Mouse (Mus musculus): ENCODE data around the gene Kif6. TPM values are rescaled to one million over a fixed set of nuclear protein-coding genes. Genes with fewer than 3 reads are reported as not detected.

The Kif6 gene
- polyA plus RNA-seq, 1 experiment from 2014 or later, result 2.7 TPM

- H3K36me3 ChIP-seq (ENCODE audit: control insufficient read depth, insufficient read depth, low read length), result no peaks in the 10 kb centered on the region
- ATAC-seq (ENCODE audit: insufficient number of reproducible peaks, insufficient read depth, low FRiP score, low read depth), result no peak
- H3K4me2 ChIP-seq (replicated peaks; ENCODE audit: low read depth, low read length), result no peak overlapping the region
- no peak overlapping the region for H3K4me3 ChIP-seq (ENCODE audit: low read depth, low read length)
- WGBS, result 55% methylated on average over 3 of the region's 3 CpGs
- H3K9ac ChIP-seq (replicated peaks; ENCODE audit: low read depth, low read length), result no peak overlapping the region
- H3K9me3 ChIP-seq (ENCODE audit: control insufficient read depth, low read depth, low read length), result no peaks in the 10 kb centered on the region
- no peaks in the 10 kb centered on the region for H3K4me1 ChIP-seq (ENCODE audit: control insufficient read depth, insufficient read depth, low read length)
- no peak overlapping the region for H3K27ac ChIP-seq (ENCODE audit: low read length)
- H3K27me3 ChIP-seq (ENCODE audit: control insufficient read depth, insufficient read depth, low read length), result no peaks in the 10 kb centered on the region
Observed at GRCm38 (mm10) chr17:49831745-49832144, 216.8 kb downstream of the Kif6 start.

DNA sequence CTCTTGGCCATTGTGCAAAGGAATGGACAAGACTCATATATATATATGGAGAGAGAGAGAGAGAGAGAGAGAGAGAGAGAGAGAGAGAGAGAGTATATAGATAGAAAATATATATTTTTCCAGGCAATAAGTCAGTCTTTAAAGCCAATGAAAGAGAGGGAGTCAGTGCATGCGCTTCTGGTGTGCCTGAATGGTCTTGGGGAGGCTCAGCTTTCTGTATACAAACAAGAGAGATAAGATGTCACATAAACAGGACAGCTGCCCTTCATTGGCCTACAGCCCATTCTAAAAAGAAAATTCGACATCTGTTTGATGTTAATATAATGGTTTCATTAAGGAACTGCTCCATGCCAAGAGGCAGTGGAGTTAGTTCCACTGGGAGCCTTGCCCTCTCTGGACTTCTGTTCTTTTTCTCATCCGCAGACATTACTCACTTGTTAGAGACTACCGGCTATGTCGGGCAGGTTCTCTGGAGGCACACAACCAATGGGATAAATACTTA, 219.2 kb downstream of the Kif6 start:
- 79% methylated on average over 5 of the region's 5 CpGs for WGBS
- ATAC-seq (ENCODE audit: insufficient number of reproducible peaks, insufficient read depth, low FRiP score, low read depth), result no peak
- H3K4me1 ChIP-seq (ENCODE audit: control insufficient read depth, insufficient read depth, low read length), result no peaks in the 10 kb centered on the region
- no peak overlapping the region for H3K4me3 ChIP-seq (ENCODE audit: low read depth, low read length)
- H3K36me3 ChIP-seq (ENCODE audit: control insufficient read depth, insufficient read depth, low read length), result no peaks in the 10 kb centered on the region
- no peak overlapping the region for H3K27ac ChIP-seq (ENCODE audit: low read length)
- no peak overlapping the region for H3K9ac ChIP-seq (replicated peaks; ENCODE audit: low read depth, low read length)
- H3K9me3 ChIP-seq (ENCODE audit: control insufficient read depth, low read depth, low read length), result no peaks in the 10 kb centered on the region
- no peak overlapping the region for H3K4me2 ChIP-seq (replicated peaks; ENCODE audit: low read depth, low read length)
- H3K27me3 ChIP-seq (ENCODE audit: control insufficient read depth, insufficient read depth, low read length), result no peaks in the 10 kb centered on the region

DNA sequence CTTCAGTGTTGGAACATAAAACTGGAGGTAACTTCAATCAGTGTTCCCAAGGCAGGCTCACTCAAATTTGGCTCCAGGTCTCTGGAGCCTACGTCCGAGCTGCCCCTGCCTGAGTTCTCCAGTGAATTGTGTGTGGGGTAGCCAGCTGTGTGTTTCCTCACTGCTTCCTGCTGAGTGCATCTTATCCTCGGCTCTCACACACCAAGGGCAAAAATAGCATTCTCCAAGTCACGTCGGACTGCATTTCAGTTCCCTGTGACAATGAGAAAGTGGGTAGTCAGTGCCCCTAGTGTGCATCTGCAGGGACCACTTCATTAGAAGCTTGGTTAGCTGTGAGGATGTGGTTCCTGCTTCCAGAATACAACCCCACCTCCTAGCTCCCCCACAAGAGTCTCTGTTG, 222.5 kb downstream of the Kif6 start:
- WGBS, result 74% methylated on average over 5 of the region's 5 CpGs
- H3K4me2 ChIP-seq (replicated peaks; ENCODE audit: low read depth, low read length), result no peak overlapping the region
- ATAC-seq (ENCODE audit: insufficient number of reproducible peaks, insufficient read depth, low FRiP score, low read depth), result no peak
- no peak overlapping the region for H3K27ac ChIP-seq (ENCODE audit: low read length)
- H3K36me3 ChIP-seq (ENCODE audit: control insufficient read depth, insufficient read depth, low read length), result no peaks in the 10 kb centered on the region
- H3K4me3 ChIP-seq (ENCODE audit: low read depth, low read length), result no peak overlapping the region
- no peaks in the 10 kb centered on the region for H3K9me3 ChIP-seq (ENCODE audit: control insufficient read depth, low read depth, low read length)
- no peaks in the 10 kb centered on the region for H3K27me3 ChIP-seq (ENCODE audit: control insufficient read depth, insufficient read depth, low read length)
- no peaks in the 10 kb centered on the region for H3K4me1 ChIP-seq (ENCODE audit: control insufficient read depth, insufficient read depth, low read length)
- H3K9ac ChIP-seq (replicated peaks; ENCODE audit: low read depth, low read length), result no peak overlapping the region

- no peak for ATAC-seq (ENCODE audit: insufficient number of reproducible peaks, insufficient read depth, low FRiP score, low read depth)
- Histone ChIP-seq H3K9me3 (ENCODE audit: control insufficient read depth, low read depth, low read length) (no peaks in the 10 kb centered on the region), H3K9ac (replicated peaks; ENCODE audit: low read depth, low read length) (no peak overlapping the region), H3K27ac (ENCODE audit: low read length) (no peak overlapping the region), H3K4me1 (ENCODE audit: control insufficient read depth, insufficient read depth, low read length) (no peaks in the 10 kb centered on the region), H3K36me3 (ENCODE audit: control insufficient read depth, insufficient read depth, low read length) (no peaks in the 10 kb centered on the region), H3K27me3 (ENCODE audit: control insufficient read depth, insufficient read depth, low read length) (no peaks in the 10 kb centered on the region), H3K4me2 (replicated peaks; ENCODE audit: low read depth, low read length) (no peak overlapping the region), H3K4me3 (ENCODE audit: low read depth, low read length) (no peak overlapping the region)
- WGBS, result 64% methylated on average over 3 of the region's 3 CpGs
Observed at GRCm38 (mm10) chr17:49839243-49839642, 224.3 kb downstream of the Kif6 start.

GRCm38 (mm10) chr17:49851210-49851609, 236.3 kb downstream of the Kif6 start:
- H3K36me3 ChIP-seq (ENCODE audit: control insufficient read depth, insufficient read depth, low read length), result no peaks in the 10 kb centered on the region
- 37% methylated on average over 3 of the region's 3 CpGs for WGBS
- no peak overlapping the region for H3K4me2 ChIP-seq (replicated peaks; ENCODE audit: low read depth, low read length)
- no peak overlapping the region for H3K27ac ChIP-seq (ENCODE audit: low read length)
- H3K4me1 ChIP-seq (ENCODE audit: control insufficient read depth, insufficient read depth, low read length), result no peaks in the 10 kb centered on the region
- no peaks in the 10 kb centered on the region for H3K27me3 ChIP-seq (ENCODE audit: control insufficient read depth, insufficient read depth, low read length)
- H3K9ac ChIP-seq (replicated peaks; ENCODE audit: low read depth, low read length), result no peak overlapping the region
- no peaks in the 10 kb centered on the region for H3K9me3 ChIP-seq (ENCODE audit: control insufficient read depth, low read depth, low read length)
- no peak overlapping the region for H3K4me3 ChIP-seq (ENCODE audit: low read depth, low read length)
- no peak for ATAC-seq (ENCODE audit: insufficient number of reproducible peaks, insufficient read depth, low FRiP score, low read depth)

- Histone ChIP-seq H3K27me3 (ENCODE audit: control insufficient read depth, insufficient read depth, low read length) (no peaks in the 10 kb centered on the region), H3K4me1 (ENCODE audit: control insufficient read depth, insufficient read depth, low read length) (no peaks in the 10 kb centered on the region), H3K9ac (replicated peaks; ENCODE audit: low read depth, low read length) (no peak overlapping the region), H3K4me3 (ENCODE audit: low read depth, low read length) (no peak overlapping the region), H3K27ac (ENCODE audit: low read length) (no peak overlapping the region), H3K9me3 (ENCODE audit: control insufficient read depth, low read depth, low read length) (no peaks in the 10 kb centered on the region), H3K4me2 (replicated peaks; ENCODE audit: low read depth, low read length) (no peak overlapping the region), H3K36me3 (ENCODE audit: control insufficient read depth, insufficient read depth, low read length) (no peaks in the 10 kb centered on the region)
- ATAC-seq (ENCODE audit: insufficient number of reproducible peaks, insufficient read depth, low FRiP score, low read depth), result no peak
- 73% methylated on average over 3 of the region's 3 CpGs for WGBS
Observed at GRCm38 (mm10) chr17:49852183-49852582, 237.2 kb downstream of the Kif6 start.

DNA sequence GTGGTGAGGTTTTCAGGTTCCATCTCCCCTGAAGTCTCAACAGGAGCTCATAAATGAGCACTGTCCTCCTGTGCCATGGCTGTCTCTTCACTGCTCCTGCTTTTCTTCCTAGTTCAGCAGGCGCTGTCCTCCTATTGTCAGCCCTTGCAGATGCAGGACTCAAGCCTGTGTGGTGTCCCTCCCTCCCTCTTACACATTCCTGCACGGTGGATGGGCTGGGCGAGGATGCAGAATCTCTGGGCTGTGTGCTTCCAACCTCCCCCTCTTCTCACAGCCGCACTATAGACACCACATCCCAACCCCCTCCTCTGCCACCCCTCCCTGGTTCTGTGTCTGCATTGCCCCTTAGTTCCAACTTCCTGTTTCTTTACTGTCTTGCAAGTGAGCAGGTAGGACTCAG, 240.8 kb downstream of the Kif6 start:
- Histone ChIP-seq H3K4me1 (ENCODE audit: control insufficient read depth, insufficient read depth, low read length) (no peaks in the 10 kb centered on the region), H3K4me2 (replicated peaks; ENCODE audit: low read depth, low read length) (no peak overlapping the region), H3K36me3 (ENCODE audit: control insufficient read depth, insufficient read depth, low read length) (no peaks in the 10 kb centered on the region), H3K9me3 (ENCODE audit: control insufficient read depth, low read depth, low read length) (no peaks in the 10 kb centered on the region), H3K9ac (replicated peaks; ENCODE audit: low read depth, low read length) (no peak overlapping the region), H3K27ac (ENCODE audit: low read length) (no peak overlapping the region), H3K27me3 (ENCODE audit: control insufficient read depth, insufficient read depth, low read length) (no peaks in the 10 kb centered on the region), H3K4me3 (ENCODE audit: low read depth, low read length) (no peak overlapping the region)
- WGBS, result 33% methylated on average over 4 of the region's 4 CpGs
- 0 out of 2 replicates have a peak, but pooled peaks have one; percentile 46 for ATAC-seq (ENCODE audit: insufficient number of reproducible peaks, insufficient read depth, low FRiP score, low read depth)

- Histone ChIP-seq H3K9me3 (ENCODE audit: control insufficient read depth, low read depth, low read length) (no peaks in the 10 kb centered on the region), H3K27me3 (ENCODE audit: control insufficient read depth, insufficient read depth, low read length) (no peaks in the 10 kb centered on the region), H3K9ac (replicated peaks; ENCODE audit: low read depth, low read length) (no peak overlapping the region), H3K4me3 (ENCODE audit: low read depth, low read length) (no peak overlapping the region), H3K27ac (ENCODE audit: low read length) (no peak overlapping the region), H3K4me2 (replicated peaks; ENCODE audit: low read depth, low read length) (no peak overlapping the region), H3K36me3 (ENCODE audit: control insufficient read depth, insufficient read depth, low read length) (no peaks in the 10 kb centered on the region), H3K4me1 (ENCODE audit: control insufficient read depth, insufficient read depth, low read length) (peaks cover 9% of the 10 kb centered on the region; the same call in 1 of the 2 replicates)
- 86% methylated on average over 10 of the region's 10 CpGs for WGBS
- no peak for ATAC-seq (ENCODE audit: insufficient number of reproducible peaks, insufficient read depth, low FRiP score, low read depth)
Observed at GRCm38 (mm10) chr17:49860057-49860816, 245.3 kb downstream of the Kif6 start.

GRCm38 (mm10) chr17:49863597-49863996, 248.7 kb downstream of the Kif6 start:
- Histone ChIP-seq H3K27me3 (ENCODE audit: control insufficient read depth, insufficient read depth, low read length) (no peaks in the 10 kb centered on the region), H3K27ac (ENCODE audit: low read length) (peak overlapping the region; percentile 33; the same call in 1 of the 2 replicates), H3K9ac (replicated peaks; ENCODE audit: low read depth, low read length) (no peak overlapping the region), H3K4me1 (ENCODE audit: control insufficient read depth, insufficient read depth, low read length) (peaks cover 13% of the 10 kb centered on the region; the same call in 1 of the 2 replicates), H3K4me2 (replicated peaks; ENCODE audit: low read depth, low read length) (no peak overlapping the region), H3K9me3 (ENCODE audit: control insufficient read depth, low read depth, low read length) (no peaks in the 10 kb centered on the region), H3K36me3 (ENCODE audit: control insufficient read depth, insufficient read depth, low read length) (no peaks in the 10 kb centered on the region), H3K4me3 (ENCODE audit: low read depth, low read length) (no peak overlapping the region)
- no peak for ATAC-seq (ENCODE audit: insufficient number of reproducible peaks, insufficient read depth, low FRiP score, low read depth)
- WGBS, result 44% methylated on average over 5 of the region's 5 CpGs
